Mouse (Mus musculus): ENCODE results near the gene Tmem69.

- TF ChIP-seq POLR2A (IDR thresholded peaks at IDR 0.05; ENCODE audit: low read depth, low read length) (no peak), CTCF (conservative IDR thresholded peaks at IDR 0.05; ENCODE audit: insufficient read depth, insufficient read length, low read depth, low read length) (no peak)
These were observed 2.6 kb upstream of the Tmem69 start for GRCm38 (mm10) chr4:116558151-116558882.
